Mouse (Mus musculus): Measurements from ENCODE around the gene Noct.
"Not testable (repeated sequence)": the region's sequence is repeated elsewhere in the genome, so short reads cannot be mapped to it uniquely, and the experiment has no call there.

Noct gene

GRCm38 (mm10) chr3:51204441-51204840 is 19.8 kb upstream of the Noct start:
- in situ Hi-C loops (cut with MboI; ENCODE audit: low sequenced_read_pairs), result no loop called here

DNA sequence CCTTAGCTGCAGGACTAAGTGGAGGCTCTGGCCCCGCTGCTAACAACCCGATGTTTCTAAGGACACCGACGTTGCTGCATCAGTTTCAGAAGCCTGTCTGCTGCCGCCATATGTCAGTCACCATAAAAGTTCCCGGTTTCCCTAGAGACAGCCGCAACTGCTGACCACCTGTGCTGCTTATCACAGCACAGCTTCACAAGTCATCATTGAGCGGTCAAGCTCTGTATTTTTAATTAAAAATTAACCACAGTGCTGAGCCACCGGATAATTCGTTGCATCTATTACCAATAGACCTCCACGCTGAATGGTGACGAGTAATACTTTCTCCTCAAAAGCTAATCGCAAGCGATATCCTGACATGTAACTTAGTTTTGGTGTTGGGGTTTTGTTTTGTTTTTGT is 19.4 kb upstream of the Noct start:
- in situ Hi-C loops (cut with MboI; ENCODE audit: low sequenced_read_pairs), result no loop called here

- in situ Hi-C loops (cut with MboI; ENCODE audit: low sequenced_read_pairs), result no loop called here
Measured at GRCm38 (mm10) chr3:51206521-51206920, 17.7 kb upstream of the Noct start.

DNA sequence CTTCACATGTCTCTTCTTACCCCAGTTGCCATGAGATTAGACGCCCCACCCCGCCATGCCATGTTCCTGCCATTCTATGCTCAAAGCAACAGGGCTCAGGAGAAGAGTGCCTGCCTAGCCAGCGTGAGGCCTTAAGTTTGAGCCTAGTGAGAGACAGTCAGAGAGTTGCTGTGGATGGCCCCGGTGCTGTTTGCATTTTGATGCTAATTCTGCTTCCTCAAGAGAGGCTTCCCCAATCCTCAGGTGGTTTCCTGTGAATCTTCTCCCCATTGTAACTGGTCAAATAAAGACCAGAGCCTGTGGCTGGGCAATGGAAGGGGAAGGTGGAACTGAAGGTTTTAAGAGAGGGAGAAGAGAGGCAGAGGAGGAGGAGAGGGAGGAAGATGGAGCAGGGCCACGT is 15.6 kb upstream of the Noct start:
- in situ Hi-C loops (cut with MboI; ENCODE audit: low sequenced_read_pairs), result no loop called here

DNA sequence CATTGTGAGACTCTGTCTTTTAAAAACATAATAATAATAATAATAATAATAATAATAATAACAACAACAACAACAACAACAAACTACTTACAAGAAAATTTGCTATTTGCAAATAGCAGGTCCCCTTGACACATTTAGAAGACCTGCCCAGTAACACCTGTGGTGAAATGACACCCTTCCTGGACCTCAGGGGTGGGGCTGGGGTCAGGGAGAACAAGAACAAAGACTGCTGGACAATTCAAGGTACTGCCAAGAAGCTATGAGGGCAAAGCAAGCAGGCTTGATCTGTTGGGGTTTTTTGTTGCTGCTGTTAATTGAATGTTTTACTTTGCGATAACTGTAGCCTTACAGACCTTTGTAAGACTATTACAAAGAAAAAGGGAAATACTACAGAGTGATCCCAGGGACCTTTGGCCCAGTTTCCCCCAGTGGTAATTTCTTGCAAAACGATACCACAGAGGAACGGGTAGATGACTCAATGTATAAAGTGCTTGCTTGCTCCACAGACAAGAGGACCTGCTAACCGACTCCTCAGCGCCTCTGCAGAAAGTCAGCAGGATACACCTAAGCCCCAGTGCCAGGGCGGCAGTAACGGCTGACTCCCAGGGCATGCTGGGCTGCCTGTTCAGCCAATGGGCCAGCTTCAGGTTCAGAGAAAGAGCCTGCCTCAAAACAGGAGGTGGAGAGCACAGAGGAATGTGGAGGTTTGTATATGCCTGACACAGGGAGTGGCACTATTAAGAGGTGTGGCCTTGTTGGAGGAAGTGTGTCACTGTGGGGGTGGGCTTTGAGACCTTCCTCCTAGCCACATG is 14.5 kb upstream of the Noct start:
- in situ Hi-C loops (cut with MboI; ENCODE audit: low sequenced_read_pairs), result no loop called here

DNA sequence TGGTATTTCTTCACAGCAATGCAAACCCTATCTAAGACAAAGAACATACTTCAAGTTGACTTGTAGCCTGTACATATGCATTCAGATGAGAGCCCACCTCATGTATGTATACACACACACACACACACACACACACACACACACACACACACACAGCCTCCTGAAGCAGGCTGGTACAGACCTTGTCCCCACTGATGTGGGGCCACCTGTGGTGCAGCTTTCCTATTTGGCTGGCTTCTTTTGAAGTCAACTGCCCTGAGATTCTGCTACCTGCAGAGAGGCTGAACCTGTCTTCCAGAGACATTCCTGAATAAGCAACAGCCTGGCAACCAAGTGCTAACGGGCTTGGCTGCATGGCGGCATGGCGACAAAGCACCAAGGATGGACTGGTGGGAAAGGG is 13.8 kb upstream of the Noct start:
- in situ Hi-C loops (cut with MboI; ENCODE audit: low sequenced_read_pairs), result no loop called here

DNA sequence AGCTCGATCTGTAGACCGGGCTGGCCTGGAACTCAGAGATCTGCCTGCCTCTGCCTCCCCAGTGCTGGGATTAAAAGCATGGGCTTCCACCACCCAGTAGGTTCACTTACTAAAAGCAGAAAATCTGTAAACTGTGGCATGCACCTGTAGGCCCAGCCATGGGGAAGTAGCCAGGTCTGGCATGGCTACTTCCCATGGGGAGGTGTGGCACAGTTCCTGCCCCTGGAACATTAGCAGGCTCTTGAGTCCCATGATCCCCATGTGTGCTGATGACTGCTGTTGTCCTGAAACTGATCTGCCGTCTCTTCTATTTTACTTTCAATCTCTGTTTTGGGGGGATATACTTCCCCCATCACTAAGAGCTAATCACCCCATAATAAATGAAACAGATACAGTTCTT is 11.1 kb upstream of the Noct start:
- in situ Hi-C loops (cut with MboI; ENCODE audit: low sequenced_read_pairs), result no loop called here

GRCm38 (mm10) chr3:51215681-51216080 is 8.6 kb upstream of the Noct start:
- in situ Hi-C loops (cut with MboI; ENCODE audit: low sequenced_read_pairs), result no loop called here

- in situ Hi-C loops (cut with MboI; ENCODE audit: low sequenced_read_pairs), result not testable (repeated sequence)
Measured at GRCm38 (mm10) chr3:51216351-51216750, 7.9 kb upstream of the Noct start.

- in situ Hi-C loops (cut with MboI; ENCODE audit: low sequenced_read_pairs), result not testable (repeated sequence)
Measured at GRCm38 (mm10) chr3:51218385-51218784, 5.9 kb upstream of the Noct start.

- in situ Hi-C loops (cut with MboI; ENCODE audit: low sequenced_read_pairs), result no loop called here
Measured at GRCm38 (mm10) chr3:51219213-51219612, 5.0 kb upstream of the Noct start.

DNA sequence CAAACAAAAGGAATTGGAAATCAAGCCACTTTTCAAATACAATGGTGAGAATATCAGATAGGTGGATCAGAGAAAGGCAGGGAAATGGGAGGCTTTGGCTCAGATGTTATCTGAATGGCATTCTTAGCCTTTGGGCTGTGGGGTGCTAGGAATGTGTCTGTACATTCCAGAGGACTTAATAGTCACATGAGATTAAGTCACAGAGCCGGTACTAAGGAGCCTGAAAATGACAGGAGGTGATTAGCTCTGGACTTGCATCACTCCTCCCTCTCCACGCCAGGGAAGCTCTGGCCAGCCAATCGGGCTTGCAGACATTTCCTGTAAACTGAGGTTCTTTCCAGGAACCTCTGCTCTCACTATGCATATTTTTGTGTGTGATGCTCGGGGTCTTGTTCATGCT is 3.4 kb upstream of the Noct start:
- in situ Hi-C loops (cut with MboI; ENCODE audit: low sequenced_read_pairs), result no loop called here

DNA sequence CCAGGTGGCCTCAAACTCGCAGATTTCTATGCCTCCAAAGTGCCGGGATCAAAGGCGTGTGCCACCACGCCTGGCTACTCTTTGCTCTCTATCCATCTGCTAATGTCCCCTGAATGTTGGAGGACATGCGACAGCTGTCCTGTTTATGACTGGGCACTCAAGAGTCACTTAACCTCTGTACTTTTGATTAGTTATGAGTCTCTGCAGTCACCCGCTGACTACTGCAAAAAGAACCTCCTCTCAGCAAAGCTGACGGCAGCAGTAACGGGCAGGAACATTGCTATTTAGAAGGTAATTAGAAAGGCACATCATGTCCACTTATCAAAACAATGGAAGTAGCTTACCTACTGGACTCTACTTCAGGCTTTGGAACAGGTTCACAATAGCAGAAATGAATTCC is 2.4 kb upstream of the Noct start:
- in situ Hi-C loops (cut with MboI; ENCODE audit: low sequenced_read_pairs), result no loop called here

- in situ Hi-C loops (cut with MboI; ENCODE audit: low sequenced_read_pairs), result no loop called here
Measured at GRCm38 (mm10) chr3:51222302-51222701, 1.9 kb upstream of the Noct start.

GRCm38 (mm10) chr3:51222834-51223460 is 1.3 kb upstream of the Noct start:
- in situ Hi-C loops (cut with MboI; ENCODE audit: low sequenced_read_pairs), result no loop called here

DNA sequence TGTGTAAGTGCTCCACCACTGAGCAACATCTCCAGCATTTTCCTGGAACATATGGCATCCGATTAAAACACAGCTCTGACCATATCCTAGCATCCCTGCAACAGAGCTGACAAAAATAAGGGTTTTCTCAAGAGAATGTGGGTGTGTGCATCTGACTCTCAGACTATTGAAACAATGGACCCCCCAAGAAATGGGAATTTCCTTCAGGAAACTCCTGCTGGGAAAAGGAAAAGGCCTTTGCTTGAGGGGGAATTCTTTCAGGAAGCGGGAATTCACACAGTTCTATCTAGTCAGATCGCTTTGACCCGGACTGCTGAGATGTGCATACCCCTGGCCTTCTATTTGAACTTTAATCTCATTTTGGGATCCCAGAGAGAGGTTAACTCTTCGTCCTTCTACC is 691 bp upstream of the Noct start:
- in situ Hi-C loops (cut with MboI; ENCODE audit: low sequenced_read_pairs), result no loop called here

GRCm38 (mm10) chr3:51225226-51225750 is 1.0 kb downstream of the Noct start:
- in situ Hi-C loops (cut with MboI; ENCODE audit: low sequenced_read_pairs), result no loop called here

GRCm38 (mm10) chr3:51225979-51226378 is 1.7 kb downstream of the Noct start:
- in situ Hi-C loops (cut with MboI; ENCODE audit: low sequenced_read_pairs), result no loop called here

- in situ Hi-C loops (cut with MboI; ENCODE audit: low sequenced_read_pairs), result no loop called here
Measured at GRCm38 (mm10) chr3:51226601-51227000, 2.4 kb downstream of the Noct start.

DNA sequence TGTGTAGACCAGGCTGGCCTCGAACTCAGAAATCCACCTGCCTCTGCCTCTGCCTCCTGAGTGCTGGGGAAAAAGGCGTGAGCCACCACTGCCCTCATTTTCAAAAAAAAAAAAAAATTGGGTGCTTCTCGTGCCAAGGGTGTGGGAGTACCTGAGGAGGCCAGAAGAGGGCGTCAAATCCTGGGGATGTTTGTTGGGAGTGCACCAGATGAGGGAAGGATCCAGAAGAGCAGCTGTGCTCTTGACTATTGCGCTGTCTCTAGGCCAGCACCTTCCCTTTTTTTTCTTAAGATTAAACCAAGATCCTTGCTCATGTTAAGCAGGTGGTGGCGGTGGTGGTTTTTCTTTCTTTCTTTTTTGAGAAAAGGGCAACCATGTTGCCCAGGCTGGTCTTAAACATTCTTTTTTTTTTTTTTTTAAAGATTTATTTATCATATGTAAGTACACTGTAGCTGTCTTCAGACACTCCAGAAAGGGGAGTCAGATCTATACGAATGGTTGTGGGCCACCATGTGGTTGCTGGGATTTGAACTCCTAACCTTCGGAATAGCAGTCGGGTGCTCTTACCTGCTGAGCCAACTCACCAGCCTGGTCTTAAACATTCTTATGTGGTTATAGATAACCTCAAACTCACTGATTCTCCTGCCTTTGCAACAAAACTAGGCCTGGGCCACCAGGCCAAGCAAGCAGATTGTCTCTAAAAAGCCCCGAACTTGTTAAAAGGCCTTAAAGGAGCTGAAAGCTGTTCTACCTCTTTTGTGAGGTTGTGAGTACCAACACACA is 4.0 kb downstream of the Noct start:
- in situ Hi-C loops (cut with MboI; ENCODE audit: low sequenced_read_pairs), result no loop called here

- in situ Hi-C loops (cut with MboI; ENCODE audit: low sequenced_read_pairs), result no loop called here
Measured at GRCm38 (mm10) chr3:51228821-51229205, 4.6 kb downstream of the Noct start.

DNA sequence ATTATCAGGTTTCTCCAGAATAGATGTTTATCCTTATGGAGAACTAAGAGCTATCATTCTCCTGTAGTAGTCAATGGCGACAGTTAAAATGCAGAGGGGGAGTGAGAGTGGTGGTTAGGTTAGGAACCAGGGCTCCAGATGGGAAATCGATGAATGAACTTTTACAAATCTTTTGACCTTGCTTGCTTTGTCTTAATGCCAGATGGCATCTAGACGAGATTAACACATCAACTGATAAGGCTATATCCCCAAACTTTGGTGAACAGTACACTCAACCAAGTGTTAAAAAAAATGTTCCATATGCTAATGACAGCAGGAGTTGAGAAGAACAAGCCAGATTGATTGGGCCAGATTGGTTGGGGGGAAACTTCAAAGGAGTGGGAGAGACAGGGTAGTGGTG is 5.0 kb downstream of the Noct start:
- in situ Hi-C loops (cut with MboI; ENCODE audit: low sequenced_read_pairs), result no loop called here

Data from CH12F3 (cell line).